Mouse (Mus musculus): ENCODE results near the gene Sae1.

DNA sequence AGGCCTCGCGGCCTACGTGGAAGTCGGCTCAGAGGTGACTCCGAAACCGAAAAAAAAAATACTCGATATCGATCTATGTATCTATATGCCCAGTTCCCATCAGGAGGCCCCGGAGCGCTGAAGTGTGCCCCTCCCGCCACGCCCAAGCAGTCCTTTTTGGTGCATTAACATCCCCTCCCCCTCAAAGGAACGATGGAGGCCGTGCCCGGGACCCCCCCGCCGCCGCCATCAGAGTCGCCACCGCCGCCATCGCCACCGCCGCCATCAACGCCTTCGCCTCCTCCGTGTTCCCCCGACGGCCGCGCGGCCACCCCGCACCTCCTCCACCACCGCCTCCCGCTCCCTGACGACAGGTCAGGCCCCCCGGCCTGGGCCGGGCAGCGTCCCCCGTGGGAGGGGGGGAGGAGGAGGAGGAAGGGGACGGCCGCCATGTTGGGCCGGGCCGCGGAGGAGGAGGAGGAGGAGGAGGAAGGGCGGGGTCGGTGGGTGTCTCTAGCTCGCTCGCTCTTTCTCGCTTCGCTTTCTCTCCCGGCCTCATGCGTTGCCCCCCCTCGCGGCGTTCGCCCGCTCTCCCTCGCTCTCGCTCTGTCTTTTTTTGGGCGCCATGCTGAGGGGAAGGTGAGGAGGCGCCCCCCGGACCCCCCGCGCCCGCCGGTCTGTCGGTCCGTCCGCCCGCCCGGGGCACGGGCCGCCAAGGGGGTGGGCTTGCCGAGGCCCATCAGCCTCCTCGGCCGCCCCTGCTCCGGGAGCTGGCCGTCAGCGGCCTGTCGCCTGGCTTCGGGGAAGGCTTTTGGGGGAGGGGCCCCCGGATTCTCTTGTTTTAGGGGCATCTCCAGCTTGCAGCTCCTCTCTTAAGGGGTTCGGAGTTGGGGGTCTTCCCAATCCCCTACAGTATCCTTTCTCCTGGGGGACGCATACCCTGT is 13.3 kb upstream of the Sae1 start, which contains the start of gene Zc3h4:
- TF ChIP-seq CTCF (IDR thresholded peaks at IDR 0.05; ENCODE audit: control insufficient read depth, insufficient read depth, low read length) (peak; percentile 17; the same call in 1 of the 2 replicates), POLR2A (IDR thresholded peaks at IDR 0.05; ENCODE audit: borderline replicate concordance, control insufficient read depth, low read depth, low read length) (peak; percentile 98)

All from bone marrow, adult 2 months (tissue).